Mouse (Mus musculus) forebrain, embryonic 16.5 days (tissue): ENCODE measurements around the gene Cd274. TPM values are rescaled to one million over a fixed set of nuclear protein-coding genes. Genes with fewer than 3 reads are reported as not detected.

Source experiments
- ATAC-seq: fragments of 200-750 bp; cut with Nextera tagmentation; 2 replicates; pipeline ENCODE4 v1.8.0; 2017; ENCODE audit warnings: mild to moderate bottlenecking, moderate library complexity
- H3K27ac ChIP-seq: fragments of 300-500 bp; sonication (generic); 2 replicates; pipeline ENCODE4 v1.5.1; 2014; ENCODE audit warnings: low read length, control low read depth
- H3K27me3 ChIP-seq: fragments of 300-500 bp; sonication (generic); replicated peaks from 2 replicates; pipeline ENCODE4 v1.6.1; 2014; ENCODE audit warnings: low read length; ENCODE audit not compliant: control insufficient read depth, insufficient read depth
- H3K36me3 ChIP-seq: fragments of 300-500 bp; sonication (generic); 2 replicates; pipeline ENCODE4 v1.6.1; 2014; ENCODE audit not compliant: control insufficient read depth, insufficient read depth
- H3K4me1 ChIP-seq: fragments of 300-500 bp; sonication (generic); replicated peaks from 2 replicates; pipeline ENCODE4 v1.6.1; 2014; ENCODE audit warnings: low read length; ENCODE audit not compliant: control insufficient read depth, insufficient read depth
- H3K4me2 ChIP-seq: fragments of 300-500 bp; sonication (generic); 2 replicates; pipeline ENCODE4 v1.6.1; 2014; ENCODE audit warnings: mild to moderate bottlenecking, low read length, control low read depth
- H3K4me3 ChIP-seq: fragments of 300-500 bp; sonication (generic); replicated peaks from 2 replicates; pipeline ENCODE4 v1.5.1; 2014; ENCODE audit warnings: mild to moderate bottlenecking, low read length, control low read depth
- H3K9ac ChIP-seq: fragments of 300-500 bp; sonication (generic); replicated peaks from 2 replicates; pipeline ENCODE4 v1.6.1; 2014; ENCODE audit warnings: low read depth, low read length, control low read depth
- H3K9me3 ChIP-seq: fragments of 300-500 bp; sonication (generic); 2 replicates; pipeline ENCODE4 v1.6.1; 2016; ENCODE audit warnings: low read length; ENCODE audit not compliant: control insufficient read depth
- WGBS: fragments of 180-500 bp; shearing (Covaris S2); extraction: QIAGEN DNeasy Blood & Tissue Kit; methylation state at CpG from one replicate; pipeline ENCODE4 v1.1.7; 2014; 5-methylcytosine and 5-hydroxymethylcytosine counted together
- polyA plus RNA-seq: library from polyadenylated mRNA; unstranded; fragments of >200 nt; fragmentation: Nextera tagmentation; extraction: Ambion mirVana; gene quantifications from 2 replicates; pipeline ENCODE4 v1.2.1, GENCODE M21; 2015

The Cd274 gene
- polyA plus RNA-seq, 1 experiment from 2014 or later = 1.3 TPM

GRCm38 (mm10) chr19:29417188-29417587, 49.9 kb downstream of the Cd274 start:
- 70% methylated on average over 2 of the region's 2 CpGs for WGBS

GRCm38 (mm10) chr19:29417894-29418293, 50.6 kb downstream of the Cd274 start:
- no peak for ATAC-seq
- no peak overlapping the region for H3K27ac ChIP-seq

More at GRCm38 (mm10) chr19:29417188-29417587, 49.9 kb downstream of the Cd274 start:
- H3K4me1 ChIP-seq = peaks cover 5% of the 10 kb centered on the region
- ATAC-seq = no peak
- no peaks in the 10 kb centered on the region for H3K27me3 ChIP-seq
- H3K4me3 ChIP-seq = no peak overlapping the region
- H3K36me3 ChIP-seq = no peaks in the 10 kb centered on the region
- H3K9me3 ChIP-seq = no peaks in the 10 kb centered on the region
- H3K9ac ChIP-seq = no peak overlapping the region
- H3K4me2 ChIP-seq = no peak overlapping the region
- H3K27ac ChIP-seq = no peak overlapping the region

GRCm38 (mm10) chr19:29418661-29419115, 51.4 kb downstream of the Cd274 start:
- no peak overlapping the region for H3K9ac ChIP-seq
- ATAC-seq = no peak
- H3K4me3 ChIP-seq = no peak overlapping the region
- H3K4me2 ChIP-seq = no peak overlapping the region
- H3K36me3 ChIP-seq = no peaks in the 10 kb centered on the region
- WGBS = 42% methylated on average over 9 of the region's 9 CpGs
- H3K4me1 ChIP-seq = no peaks in the 10 kb centered on the region
- H3K27me3 ChIP-seq = no peaks in the 10 kb centered on the region
- no peak overlapping the region for H3K27ac ChIP-seq
- no peaks in the 10 kb centered on the region for H3K9me3 ChIP-seq

More at GRCm38 (mm10) chr19:29417894-29418293, 50.6 kb downstream of the Cd274 start:
- H3K4me2 ChIP-seq = no peak overlapping the region
- no peaks in the 10 kb centered on the region for H3K36me3 ChIP-seq
- no peak overlapping the region for H3K9ac ChIP-seq
- H3K4me1 ChIP-seq = peaks cover 4% of the 10 kb centered on the region
- WGBS = 73% methylated on average over 2 of the region's 2 CpGs
- H3K9me3 ChIP-seq = no peaks in the 10 kb centered on the region
- H3K4me3 ChIP-seq = no peak overlapping the region
- no peaks in the 10 kb centered on the region for H3K27me3 ChIP-seq

GRCm38 (mm10) chr19:29419506-29419905, 52.3 kb downstream of the Cd274 start:
- 68% methylated on average over 3 of the region's 3 CpGs for WGBS
- H3K4me2 ChIP-seq = no peak overlapping the region
- H3K4me1 ChIP-seq = no peaks in the 10 kb centered on the region
- no peak overlapping the region for H3K9ac ChIP-seq
- H3K27ac ChIP-seq = no peak overlapping the region
- H3K4me3 ChIP-seq = no peak overlapping the region
- ATAC-seq = no peak
- H3K27me3 ChIP-seq = no peaks in the 10 kb centered on the region
- no peaks in the 10 kb centered on the region for H3K36me3 ChIP-seq
- H3K9me3 ChIP-seq = no peaks in the 10 kb centered on the region

GRCm38 (mm10) chr19:29419946-29420345, 52.7 kb downstream of the Cd274 start:
- no peak for ATAC-seq

GRCm38 (mm10) chr19:29420397-29420796, 53.1 kb downstream of the Cd274 start:
- H3K4me2 ChIP-seq = no peak overlapping the region
- no peaks in the 10 kb centered on the region for H3K36me3 ChIP-seq
- H3K9ac ChIP-seq = no peak overlapping the region
- H3K4me3 ChIP-seq = no peak overlapping the region
- ATAC-seq = no peak
- H3K27ac ChIP-seq = no peak overlapping the region
- H3K4me1 ChIP-seq = no peaks in the 10 kb centered on the region
- no peaks in the 10 kb centered on the region for H3K27me3 ChIP-seq
- H3K9me3 ChIP-seq = no peaks in the 10 kb centered on the region
- 82% methylated on average over 8 of the region's 8 CpGs for WGBS

More at GRCm38 (mm10) chr19:29419946-29420345, 52.7 kb downstream of the Cd274 start:
- Histone ChIP-seq H3K27me3 (no peaks in the 10 kb centered on the region), H3K9me3 (no peaks in the 10 kb centered on the region), H3K4me3 (no peak overlapping the region), H3K9ac (no peak overlapping the region), H3K27ac (no peak overlapping the region), H3K4me2 (no peak overlapping the region), H3K4me1 (no peaks in the 10 kb centered on the region), H3K36me3 (no peaks in the 10 kb centered on the region)

- Histone ChIP-seq H3K27ac (no peak overlapping the region), H3K4me2 (no peak overlapping the region), H3K27me3 (no peaks in the 10 kb centered on the region), H3K9ac (no peak overlapping the region), H3K4me1 (no peaks in the 10 kb centered on the region), H3K36me3 (no peaks in the 10 kb centered on the region), H3K9me3 (no peaks in the 10 kb centered on the region), H3K4me3 (no peak overlapping the region)
- no peak for ATAC-seq
- 77% methylated on average over 16 of the region's 16 CpGs for WGBS
Observed at GRCm38 (mm10) chr19:29422013-29422645, 54.9 kb downstream of the Cd274 start.

GRCm38 (mm10) chr19:29422796-29423195, 55.5 kb downstream of the Cd274 start:
- Histone ChIP-seq H3K36me3 (no peaks in the 10 kb centered on the region), H3K27ac (no peak overlapping the region), H3K9ac (no peak overlapping the region), H3K9me3 (no peaks in the 10 kb centered on the region), H3K27me3 (no peaks in the 10 kb centered on the region), H3K4me2 (no peak overlapping the region), H3K4me1 (no peaks in the 10 kb centered on the region), H3K4me3 (no peak overlapping the region)
- ATAC-seq = no peak
- 77% methylated on average over 7 of the region's 7 CpGs for WGBS

GRCm38 (mm10) chr19:29430516-29430915, 63.3 kb downstream of the Cd274 start:
- no peak overlapping the region for H3K9ac ChIP-seq
- no peaks in the 10 kb centered on the region for H3K36me3 ChIP-seq
- H3K27ac ChIP-seq = no peak overlapping the region
- WGBS = 79% methylated on average over 3 of the region's 3 CpGs
- no peak overlapping the region for H3K4me3 ChIP-seq
- no peak overlapping the region for H3K4me2 ChIP-seq
- no peaks in the 10 kb centered on the region for H3K9me3 ChIP-seq
- no peaks in the 10 kb centered on the region for H3K4me1 ChIP-seq
- no peaks in the 10 kb centered on the region for H3K27me3 ChIP-seq
- ATAC-seq = no peak

- H3K36me3 ChIP-seq = no peaks in the 10 kb centered on the region
- no peak for ATAC-seq
- H3K9ac ChIP-seq = no peak overlapping the region
- no peaks in the 10 kb centered on the region for H3K4me1 ChIP-seq
- H3K4me2 ChIP-seq = no peak overlapping the region
- 88% methylated on average over 3 of the region's 3 CpGs for WGBS
- no peak overlapping the region for H3K27ac ChIP-seq
- H3K4me3 ChIP-seq = no peak overlapping the region
- no peaks in the 10 kb centered on the region for H3K9me3 ChIP-seq
- H3K27me3 ChIP-seq = no peaks in the 10 kb centered on the region
Observed at GRCm38 (mm10) chr19:29430953-29431352, 63.7 kb downstream of the Cd274 start.
